Mouse (Mus musculus) Patski (cell line): ENCODE measurements at regions not wholly inside any gene's neighbourhood (a gene's known extent, or its start where the extent isn't known, plus 50 kb on each side); places are given as distances from the start of the nearest gene placed in this dataset.

Source experiments
- ATAC-seq: fragments of 100-300 bp; one replicate; pipeline ENCODE4 v1.8.0; 2021
- CTCF ChIA-PET: fragments of 350-600 bp; sonication (Branson Sonifier 250); formaldehyde crosslinking; loops from one replicate; lab custom pipeline; 2022; ENCODE audit warnings: inconsistent platforms; lab: Charles Lee
- POLR2A ChIA-PET: fragments of 350-600 bp; sonication (Branson Sonifier 250); formaldehyde crosslinking; loops from one replicate; lab custom pipeline; 2022; ENCODE audit warnings: antibody characterized with exemption, inconsistent platforms; lab: Charles Lee
- DNase-seq: peaks from one replicate; pipeline ENCODE4 v3.0.0-alpha.2; 2011; ENCODE audit warnings: low read depth, low spot score
- H3K27me3 ChIP-seq: fragments of 371-371 bp; one replicate; pipeline ENCODE4 v1.5.1; 2021
- CTCF ChIP-seq: fragments of 100-300 bp; IDR thresholded peaks from one replicate; pipeline ENCODE4 v1.5.1; 2021
- in situ Hi-C: fragments of 300-500 bp; cut with MboI; formaldehyde crosslinking; loops from 3 replicates; pipeline ENCODE4 v1.11.1; 2018; ENCODE audit warnings: low pct_unique_long_range_greater_than_20kb, mixed read lengths

DNA sequence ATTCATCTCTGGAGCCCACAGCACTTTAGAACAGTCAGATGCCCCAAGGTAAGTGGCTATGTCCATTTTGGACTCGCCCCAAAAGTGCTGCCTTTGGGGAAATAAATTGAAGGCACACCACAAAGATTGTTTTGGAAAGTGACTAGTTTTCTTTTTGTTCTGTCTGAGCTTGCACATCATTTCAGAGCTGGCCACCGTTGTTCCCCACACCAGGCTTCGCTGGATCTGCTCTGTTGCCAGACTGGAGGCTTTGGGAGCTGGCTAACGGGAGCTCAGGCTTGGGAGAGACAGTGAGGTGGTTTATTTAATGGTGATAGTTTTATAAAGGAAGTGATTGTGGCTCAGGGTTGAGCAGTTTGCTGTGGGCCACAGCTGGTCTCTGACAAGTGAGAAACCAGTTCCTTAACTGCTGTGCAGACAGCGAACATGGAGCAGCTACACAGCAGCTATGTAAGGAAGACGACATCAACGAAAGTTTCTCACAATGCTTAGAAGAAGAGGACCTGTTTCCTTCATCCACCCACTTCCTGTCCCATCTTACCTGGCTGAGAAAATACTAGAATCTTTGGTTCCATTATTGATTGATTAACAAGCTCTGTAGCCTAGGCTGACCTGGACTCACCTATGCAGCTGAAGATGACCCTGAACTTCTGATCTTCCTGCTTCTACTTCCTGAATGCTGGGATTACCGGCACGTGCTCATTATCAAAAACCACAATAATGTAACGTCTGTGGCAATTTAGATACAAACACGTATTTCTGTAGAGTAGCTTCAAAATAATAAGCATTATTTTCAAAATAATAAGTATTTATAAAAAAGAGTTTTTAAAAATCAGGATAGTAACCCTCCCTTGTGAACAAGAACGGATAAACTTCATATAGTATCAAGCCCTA lies 229.1 kb upstream of the Jade1 start:
- no peak for ATAC-seq
- no peak for DNase-seq
- POLR2A ChIA-PET: interaction anchor here (0.5 to 1.1 kb wide), 3 partner anchors 17 to 364 kb away, joined by 3 to 8 read pairs (median 3); no protein-coding TSS in a partner anchor
- in situ Hi-C loops: no loop called here
- CTCF ChIA-PET: interaction anchor here (0.9 to 3.3 kb wide), 5 partner anchors 8 to 259 kb away, joined by 3 to 9 read pairs (median 4); no protein-coding TSS in a partner anchor
- no peak for TF ChIP-seq CTCF
- no peaks in the 10 kb centered on the region for H3K27me3 ChIP-seq

DNA sequence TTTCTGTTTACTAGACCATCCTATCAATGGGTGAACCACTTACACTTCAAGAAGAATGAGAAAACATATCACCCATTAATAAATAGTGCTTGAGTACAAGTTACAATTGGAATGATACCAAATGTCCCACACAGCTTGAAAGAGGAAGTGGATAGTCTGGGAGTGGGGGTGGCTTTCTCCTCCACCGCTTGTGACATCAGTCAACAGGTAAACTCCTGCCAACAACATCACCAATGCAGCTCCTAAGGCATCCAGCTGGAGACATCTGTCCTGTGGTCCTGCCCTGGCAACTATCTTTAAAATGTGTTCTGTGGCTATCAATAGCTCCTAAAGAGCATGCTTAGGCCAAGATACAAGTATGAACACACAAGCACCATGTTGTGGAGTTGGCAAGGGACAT lies 233.7 kb upstream of the Jade1 start:
- no peak for ATAC-seq
- in situ Hi-C loops: no loop called here
- ChIA-PET POLR2A (no interaction called here), CTCF (interaction anchor here (1.0 to 1.1 kb wide), 2 partner anchors 11 to 94 kb away, joined by 3 read pairs; no protein-coding TSS in a partner anchor)
- H3K27me3 ChIP-seq: no peaks in the 10 kb centered on the region
- DNase-seq: peak; percentile 53
- TF ChIP-seq CTCF: no peak

DNA sequence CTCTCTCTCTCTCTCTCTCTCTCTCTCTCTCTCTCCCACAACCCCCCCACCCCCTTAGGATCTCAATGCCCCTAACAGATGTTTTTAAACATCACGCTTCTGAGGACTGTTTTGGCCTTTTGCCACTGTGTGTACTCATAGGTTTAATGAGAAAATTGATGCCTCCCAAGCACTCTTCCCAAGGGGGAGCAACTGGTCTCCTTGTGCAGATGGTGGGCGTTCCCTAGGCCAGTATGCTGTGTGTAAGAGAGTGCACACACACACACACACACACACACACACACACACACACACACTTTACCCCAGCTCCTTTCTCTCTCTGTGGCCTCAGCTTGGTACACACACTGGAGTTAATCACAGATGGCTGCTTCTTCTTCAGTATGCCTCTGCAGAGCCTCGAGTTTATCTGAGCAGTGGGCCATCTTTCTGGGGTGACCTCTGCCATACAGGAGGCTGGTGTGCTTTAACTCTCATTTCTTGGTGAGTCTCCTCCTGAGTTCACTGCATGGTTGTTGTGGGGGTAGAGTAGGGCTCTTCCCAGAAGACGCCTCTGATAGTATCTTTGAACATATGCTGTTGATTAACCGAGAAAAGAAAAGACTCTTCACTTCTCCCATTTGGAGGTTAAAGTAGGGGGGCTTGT lies 236.2 kb upstream of the Jade1 start:
- ATAC-seq: no peak
- in situ Hi-C loops: no loop called here
- CTCF ChIA-PET: interaction anchor here (1.9 kb wide), 1 partner anchor 12 kb away, joined by 9 read pairs; no protein-coding TSS in a partner anchor

DNA sequence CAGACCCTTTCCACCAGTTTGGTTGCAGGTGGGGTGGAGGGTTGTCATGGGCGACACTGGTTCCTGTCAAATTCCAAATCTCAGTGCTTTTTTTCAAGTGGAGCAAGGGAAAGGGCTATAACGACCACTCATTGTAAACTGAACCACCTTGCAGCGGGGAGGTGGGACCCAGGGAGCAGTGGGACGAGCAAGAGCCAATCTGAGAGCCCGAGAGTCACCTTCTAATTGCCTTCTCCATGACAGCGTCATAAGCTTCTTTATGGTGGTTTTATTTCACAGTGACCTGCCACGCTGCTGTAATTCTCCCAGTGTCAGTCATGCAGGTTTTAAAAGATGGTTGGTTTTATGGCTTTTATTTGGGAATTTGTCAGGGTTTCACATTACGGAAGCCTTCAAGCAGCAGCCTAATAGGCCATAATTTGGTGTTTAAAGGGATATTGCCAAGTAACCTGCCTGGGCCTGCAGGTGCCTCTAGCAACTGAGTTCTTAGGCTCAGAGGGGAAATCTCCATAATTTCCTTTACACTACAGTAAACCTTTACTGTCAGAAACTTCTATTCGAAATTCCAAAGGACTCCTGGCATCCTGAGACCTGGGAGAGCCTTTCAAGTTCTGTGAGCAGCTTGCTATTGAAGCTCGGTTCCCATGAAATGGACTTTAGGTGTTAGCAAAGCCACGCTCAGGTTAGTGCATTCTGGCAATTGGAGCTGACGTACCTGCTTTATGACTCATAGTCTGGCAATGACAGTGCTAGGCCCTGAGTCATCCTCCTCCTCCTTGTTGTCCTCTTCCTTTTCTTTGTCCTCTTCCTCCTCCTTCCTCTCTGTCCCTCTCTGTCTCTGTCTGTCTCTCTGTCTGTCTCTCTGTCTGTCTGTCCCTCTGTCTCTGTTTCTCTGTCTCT lies 235.6 kb upstream of the Pgrmc2 start:
- POLR2A ChIA-PET: no interaction called here
- DNase-seq: peak; percentile 89

More for the DNA sequence above, 236.2 kb upstream of the Jade1 start:
- POLR2A ChIA-PET: no interaction called here
- DNase-seq: peak; percentile 51
- no peaks in the 10 kb centered on the region for H3K27me3 ChIP-seq
- no peak for TF ChIP-seq CTCF

DNA sequence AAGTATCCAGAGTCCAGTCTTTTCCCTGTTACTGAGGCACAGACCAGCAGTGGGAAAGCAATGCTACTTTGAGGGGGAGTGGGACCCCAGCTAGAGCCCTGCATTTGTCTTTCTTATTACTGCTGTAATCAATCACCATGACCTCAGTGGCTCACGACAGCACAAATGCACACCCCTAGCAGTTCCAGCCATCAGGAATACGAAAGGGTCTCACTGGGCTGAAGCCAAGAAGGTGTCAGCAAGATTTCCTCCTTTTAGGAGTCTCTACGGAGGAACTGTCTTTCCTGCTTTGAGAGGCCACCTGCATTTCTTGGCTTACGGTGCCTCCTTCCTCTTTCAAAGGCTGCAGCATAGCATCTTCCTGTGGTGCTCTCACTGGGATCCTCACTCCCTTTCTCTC lies 234.3 kb upstream of the Pgrmc2 start:
- no peak for TF ChIP-seq CTCF
- in situ Hi-C loops: no loop called here
- DNase-seq (no peak), ATAC-seq (no peak)
- CTCF ChIA-PET: interaction anchor here (0.9 to 1.9 kb wide), 4 partner anchors 10 to 275 kb away, joined by 3 to 9 read pairs (median 6); no protein-coding TSS in a partner anchor
- POLR2A ChIA-PET: interaction anchor here (1.6 kb wide), 1 partner anchor 10 kb away, joined by 5 read pairs; no protein-coding TSS in a partner anchor
- H3K27me3 ChIP-seq: no peaks in the 10 kb centered on the region

More for the DNA sequence above, 235.6 kb upstream of the Pgrmc2 start:
- peak; percentile 56 for ATAC-seq
- CTCF ChIA-PET: interaction anchor here (0.9 to 1.9 kb wide), 7 partner anchors 9 to 277 kb away, joined by 3 to 9 read pairs (median 3); no protein-coding TSS in a partner anchor
- no peaks in the 10 kb centered on the region for H3K27me3 ChIP-seq
- in situ Hi-C loops: no loop called here
- TF ChIP-seq CTCF: no peak

DNA sequence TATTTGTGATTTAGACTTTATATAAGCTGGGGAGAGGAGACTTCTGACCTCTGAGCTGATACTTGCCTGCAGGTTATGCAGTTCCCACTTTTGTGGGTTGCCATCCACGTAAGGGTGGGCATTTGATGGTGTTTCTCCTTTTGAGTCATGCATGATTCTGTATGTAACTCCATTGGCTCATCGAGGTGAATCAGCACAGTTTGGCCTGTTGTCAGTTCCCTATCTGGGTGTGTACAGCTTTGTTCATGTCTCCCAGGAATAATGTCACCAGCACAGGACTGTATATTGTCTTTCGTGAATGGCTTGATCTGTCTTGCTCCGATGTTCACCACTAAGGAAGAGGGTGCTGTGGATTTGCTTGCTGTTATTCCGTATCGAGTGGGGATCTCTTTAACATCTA lies 229.6 kb upstream of the Pgrmc2 start:
- in situ Hi-C loops: no loop called here
- no peaks in the 10 kb centered on the region for H3K27me3 ChIP-seq
- ChIA-PET CTCF (interaction anchor here (0.8 to 2.4 kb wide), 3 partner anchors 12 to 45 kb away, joined by 3 to 6 read pairs (median 4); no protein-coding TSS in a partner anchor), POLR2A (no interaction called here)
- no peak for TF ChIP-seq CTCF
- no peak for DNase-seq
- no peak for ATAC-seq

DNA sequence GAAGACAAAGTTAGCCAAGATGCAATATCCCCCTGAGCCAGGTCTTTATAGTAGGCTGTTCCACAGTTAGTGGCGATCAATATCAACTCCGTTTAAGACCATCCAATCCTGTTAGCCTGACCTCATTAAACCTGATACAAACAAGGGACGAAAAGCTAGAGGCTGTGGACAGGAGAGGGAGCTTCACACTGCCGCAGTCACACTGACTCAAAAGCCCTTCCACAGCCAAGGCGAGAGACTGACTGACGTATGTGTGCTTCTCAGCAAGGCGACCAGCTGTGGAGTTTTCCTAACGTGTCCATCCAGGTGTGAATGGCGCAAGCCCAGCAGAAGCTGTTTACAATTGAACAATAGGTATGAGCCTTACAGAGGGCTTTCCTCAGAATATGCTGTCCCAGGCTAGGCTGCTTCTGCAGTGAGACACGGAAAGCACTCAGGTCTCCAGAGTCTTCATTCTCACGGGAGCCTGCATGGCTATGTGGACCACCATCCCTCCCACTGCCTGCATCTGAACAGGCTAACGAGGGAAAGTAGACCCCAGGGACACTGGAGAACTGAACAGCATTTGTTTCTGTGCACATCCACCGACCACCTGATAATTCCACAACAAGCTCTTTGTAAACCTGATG lies 224.7 kb upstream of the Pgrmc2 start:
- ATAC-seq: no peak
- POLR2A ChIA-PET: interaction anchor here (1.6 kb wide), 1 partner anchor 10 kb away, joined by 5 read pairs; no protein-coding TSS in a partner anchor
- no peak for DNase-seq
- TF ChIP-seq CTCF: no peak
- in situ Hi-C loops: no loop called here
- no peaks in the 10 kb centered on the region for H3K27me3 ChIP-seq
- CTCF ChIA-PET: interaction anchor here (1.5 to 1.9 kb wide), 2 partner anchors 11 to 49 kb away, joined by 3 to 9 read pairs; no protein-coding TSS in a partner anchor

DNA sequence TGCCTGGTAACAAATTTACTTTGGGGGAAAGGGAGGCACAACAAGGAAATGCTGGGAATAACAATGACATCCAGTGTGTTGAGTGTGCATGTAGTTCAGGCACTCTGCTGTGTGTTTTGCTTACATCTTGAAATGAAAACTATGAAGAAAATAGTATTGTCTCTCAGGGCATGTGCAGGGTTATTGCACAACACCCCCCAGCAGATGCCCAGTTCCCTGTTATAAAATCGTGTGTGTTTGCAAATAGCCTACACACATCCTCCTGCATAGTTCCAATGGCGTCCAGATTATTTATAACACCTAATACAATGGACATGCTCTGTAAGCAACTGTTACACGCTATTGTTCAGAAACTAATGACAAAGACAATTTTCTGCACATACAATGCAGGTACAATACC lies 220.0 kb upstream of the Pgrmc2 start:
- in situ Hi-C loops: no loop called here
- ATAC-seq: no peak
- ChIA-PET CTCF (interaction anchor here (1.0 kb wide), 1 partner anchor 19 kb away, joined by 3 read pairs; no protein-coding TSS in a partner anchor), POLR2A (no interaction called here)
- H3K27me3 ChIP-seq: no peaks in the 10 kb centered on the region
- TF ChIP-seq CTCF: no peak
- no peak for DNase-seq

DNA sequence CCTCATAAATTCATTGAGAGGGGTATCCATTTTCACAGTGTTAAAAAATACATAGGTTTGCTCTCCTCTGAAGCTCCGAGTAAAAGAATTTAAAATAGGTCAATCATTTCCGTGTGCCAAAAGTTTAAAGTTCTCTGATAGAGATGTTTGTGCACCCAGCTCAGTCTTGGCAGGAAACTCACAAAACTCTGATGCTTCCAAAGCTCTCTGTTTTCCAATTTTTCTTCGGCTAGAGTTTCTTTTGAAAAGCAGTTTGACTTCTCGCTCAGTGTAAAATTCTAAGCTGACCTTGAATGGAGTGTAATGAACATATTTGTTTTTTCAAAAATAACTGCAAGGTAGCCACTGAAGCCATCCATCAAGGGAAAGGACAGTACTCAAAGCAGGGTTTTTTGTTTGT lies 215.9 kb upstream of the Pgrmc2 start:
- ChIA-PET CTCF (interaction anchor here (1.0 to 2.3 kb wide), 4 partner anchors 11 to 19 kb away, joined by 3 to 6 read pairs (median 6); no protein-coding TSS in a partner anchor), POLR2A (interaction anchor here (0.7 kb wide), 1 partner anchor 507 kb away, joined by 3 read pairs; no protein-coding TSS in a partner anchor)
- H3K27me3 ChIP-seq: no peaks in the 10 kb centered on the region
- no peak for TF ChIP-seq CTCF
- DNase-seq (no peak), ATAC-seq (no peak)
- in situ Hi-C loops: no loop called here
